Mouse (Mus musculus) frontal cortex, adult 2 months (tissue): ENCODE measurements around the gene Rpl39. TPM values are rescaled to one million over a fixed set of nuclear protein-coding genes. Genes with fewer than 3 reads are reported as not detected.

Source experiments
- DNase-seq, 2 experiments: peaks; one replicate each; pipeline ENCODE4 v3.0.0; 2022; ENCODE audit warnings: low spot score in 1 of 2; ENCODE audit errors: extremely low spot score in 1 of 2
- polyA plus RNA-seq: library from polyadenylated mRNA; depleted of rRNA; stranded (reverse); fragments of >200 nt; gene quantifications from 2 replicates; pipeline ENCODE4 v1.2.3, GENCODE M21; 2012; rRNA removed

Gene Rpl39
- polyA plus RNA-seq, 1 experiment, result 294 TPM

DNA sequence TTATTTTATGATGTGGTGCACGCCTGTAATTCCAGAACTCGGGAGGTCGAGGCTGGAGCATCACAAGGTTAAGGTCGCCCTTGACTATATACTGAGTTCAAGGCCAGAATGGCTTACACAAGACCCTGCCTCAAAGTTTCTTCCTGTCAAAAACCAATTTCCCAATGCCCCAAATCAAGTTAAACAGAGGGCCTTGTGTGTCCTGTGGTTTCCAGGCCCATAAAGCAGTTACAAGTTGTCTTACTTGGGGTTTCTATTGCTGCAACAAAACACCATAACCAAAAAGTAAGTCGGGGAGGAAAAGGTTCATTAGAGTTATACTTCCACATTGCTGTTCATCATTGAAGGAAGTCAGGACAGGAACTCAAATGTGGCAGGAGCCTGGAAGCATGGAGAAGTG, 16.4 kb downstream of the Rpl39 start:
- no peak for DNase-seq

DNA sequence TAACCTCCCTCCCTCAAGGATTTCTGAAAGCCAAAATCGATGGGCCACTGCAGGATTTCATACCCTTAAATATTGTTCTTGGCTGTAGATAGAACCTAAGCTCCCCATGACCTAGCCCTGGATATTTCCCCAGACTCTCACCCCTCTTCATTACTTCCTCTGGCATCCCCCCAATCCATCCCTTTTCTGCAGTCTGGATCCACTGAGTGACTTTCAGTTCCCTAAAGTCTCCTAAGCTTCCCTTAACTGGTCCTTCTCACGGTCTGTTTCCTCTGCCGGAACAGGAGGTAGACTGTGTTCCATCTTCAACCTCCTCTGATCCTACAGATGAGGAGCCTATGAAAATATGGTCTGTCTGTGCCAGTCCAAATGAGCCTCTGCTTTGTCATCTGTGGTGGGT, 17.9 kb downstream of the Rpl39 start:
- DNase-seq, result no peak

DNA sequence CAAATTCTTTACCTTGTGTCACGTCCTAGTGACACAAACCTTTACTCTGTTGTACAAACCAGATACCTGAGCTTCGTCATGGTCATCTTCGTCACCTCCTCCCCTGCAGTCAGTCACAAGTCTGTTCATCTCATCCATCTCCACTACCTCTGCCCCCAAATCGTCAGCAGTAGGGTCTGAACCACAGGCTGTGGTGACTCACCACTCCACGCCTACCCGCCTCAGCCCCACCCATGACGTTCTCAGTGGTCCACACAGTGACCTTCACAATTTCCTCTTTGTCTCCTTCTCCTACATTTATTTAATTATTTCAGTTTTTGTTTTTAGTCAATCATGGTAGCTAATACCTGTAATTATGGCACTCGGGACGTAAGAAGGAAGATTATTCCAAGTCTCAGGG, 21.3 kb downstream of the Rpl39 start:
- no peak for DNase-seq

DNA sequence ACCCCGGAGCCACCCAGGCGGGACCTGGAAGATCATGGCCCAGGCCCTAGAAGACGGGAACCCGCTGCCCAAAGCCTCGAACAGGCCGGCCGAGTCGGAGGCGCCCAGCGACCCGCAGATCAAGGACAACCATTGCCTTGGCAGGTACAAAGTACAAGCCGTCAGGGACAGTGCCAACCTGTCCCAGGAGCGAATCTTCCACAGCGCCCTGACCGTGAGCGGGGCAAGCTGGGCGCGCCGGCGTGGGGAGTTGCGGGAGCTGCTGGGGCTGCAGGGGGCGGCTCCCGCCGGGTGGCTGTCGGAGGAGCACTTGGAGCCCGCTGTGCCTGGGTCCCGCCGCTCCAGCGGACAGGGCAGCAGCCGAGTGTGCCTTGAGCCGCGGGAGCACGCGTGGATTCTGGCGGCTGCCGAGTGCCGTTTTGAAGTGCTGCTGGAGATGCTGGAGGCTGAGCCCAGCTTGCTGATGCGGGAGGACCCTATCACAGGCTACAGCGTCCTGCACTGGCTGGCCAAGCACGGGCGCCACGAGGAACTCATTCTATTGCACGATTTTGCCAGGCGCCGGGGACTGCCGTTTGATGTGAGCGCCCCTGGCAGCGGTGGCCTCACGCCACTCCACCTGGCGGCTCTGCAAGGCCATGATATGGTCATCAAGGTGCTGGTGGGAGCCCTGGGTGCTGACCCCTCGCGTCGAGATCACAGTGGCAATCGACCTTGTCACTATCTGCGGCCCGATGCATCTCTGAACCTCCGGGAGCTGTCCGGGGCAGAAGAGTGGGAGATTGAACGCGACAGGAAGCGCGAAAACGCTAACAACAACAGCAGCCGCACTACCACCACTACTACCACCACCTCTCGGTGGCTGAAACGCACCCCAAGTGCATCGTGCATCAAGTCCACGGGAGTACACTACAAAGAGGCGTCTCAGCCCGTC, 36.0 kb downstream of the Rpl39 start:
- DNase-seq, result no peak

DNA sequence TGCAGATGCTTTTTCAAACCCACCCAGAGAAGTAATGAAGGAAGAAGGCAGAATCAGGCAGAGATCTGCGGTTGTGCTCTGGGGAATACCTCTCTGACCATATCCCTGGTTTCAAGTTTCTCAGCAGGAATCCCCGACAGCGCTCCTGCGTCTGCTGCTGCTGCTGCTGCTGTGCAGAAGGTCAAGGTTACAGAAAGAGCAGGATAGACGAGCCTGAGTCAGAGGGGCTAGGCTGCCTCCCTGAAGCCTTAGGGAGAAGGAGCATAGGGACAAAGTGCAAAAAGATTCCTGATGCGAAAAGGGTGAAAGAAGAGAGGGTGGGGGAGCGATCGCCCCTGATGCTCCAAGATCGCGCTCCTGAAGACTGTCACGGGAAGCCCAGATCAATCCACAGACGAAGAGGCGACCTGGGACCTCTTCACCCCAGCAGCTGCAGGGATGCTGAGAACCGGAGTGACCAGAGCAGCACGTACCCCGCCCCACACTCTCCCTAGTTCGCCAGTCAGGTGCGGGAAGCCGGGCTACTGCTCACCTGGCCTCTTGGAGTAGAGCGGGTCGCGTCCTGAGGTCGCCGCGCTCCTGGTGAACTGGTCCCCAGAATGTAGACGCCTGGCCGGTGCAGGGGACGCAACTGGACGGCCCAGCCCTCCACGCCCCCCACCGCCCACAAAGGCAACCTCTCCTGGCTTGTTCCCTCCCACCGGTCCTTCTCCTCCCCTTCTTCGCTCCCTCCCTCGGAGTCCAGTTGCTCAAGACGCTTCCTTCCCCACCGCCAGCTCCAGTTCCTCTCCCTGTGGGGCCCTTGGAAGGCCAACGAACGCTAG, 36.9 kb downstream of the Rpl39 start, which contains the start of gene Sowahd:
Gene Sowahd, plus strand, starts transcription at position 780 of the 824 bp plus-strand sequence.
- DNase-seq, result no peak

DNA sequence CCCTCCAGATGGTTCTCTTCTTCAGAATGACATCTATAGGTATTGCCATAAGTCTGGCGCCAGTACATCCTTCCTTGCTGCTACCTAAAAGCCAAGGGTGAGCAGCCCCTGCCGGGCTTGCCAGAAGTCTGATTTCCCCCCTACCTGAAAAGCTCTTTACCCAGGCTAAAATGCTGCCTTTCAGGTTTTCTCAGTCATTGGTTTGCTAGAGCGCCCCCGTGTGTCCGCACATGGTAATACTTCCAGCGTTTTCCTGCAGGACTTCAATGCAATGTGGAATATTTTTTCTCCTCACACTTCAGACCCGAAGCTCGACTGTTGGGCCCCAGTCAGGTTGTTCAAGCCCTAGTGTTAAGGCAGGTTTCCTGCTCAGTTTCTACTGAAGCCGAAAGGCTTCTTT, 42.5 kb downstream of the Rpl39 start:
- DNase-seq, result peak in 1 of 2 experiments; percentile 81

Other genes with a start within 250 kb of the Rpl39 start
- 42.8 and 48.8 TPM in 2 replicates for gene Ube2a, start 211.5 kb downstream of the Rpl39 start, polyA plus RNA-seq
- gene C330007P06Rik, start 211.3 kb downstream of the Rpl39 start, polyA plus RNA-seq, result 26.7 and 29.0 TPM in 2 replicates
- 17.9 and 19.8 TPM in 2 replicates for gene Nkrf, start 182.5 kb downstream of the Rpl39 start, polyA plus RNA-seq
- 38.6 and 40.7 TPM in 2 replicates for gene Sept6, start 93.6 kb downstream of the Rpl39 start, polyA plus RNA-seq
- 0.06 TPM in 1 of 2 replicates, not detected in the other for gene Sowahd, start 36.6 kb downstream of the Rpl39 start, polyA plus RNA-seq
- 32.8 and 35.0 TPM in 2 replicates for gene Upf3b, start 24.9 kb upstream of the Rpl39 start, polyA plus RNA-seq
- gene Nkap, start 41.4 kb upstream of the Rpl39 start, polyA plus RNA-seq, result 5.8 and 6.6 TPM in 2 replicates
- gene Akap14, start 83.4 kb upstream of the Rpl39 start, polyA plus RNA-seq, result not detected in 2 replicates
- 579 and 627 TPM in 2 replicates for gene Ndufa1, start 105.8 kb upstream of the Rpl39 start, polyA plus RNA-seq
- gene Rnf113a1, start 105.8 kb upstream of the Rpl39 start, polyA plus RNA-seq, result 7.4 and 8.2 TPM in 2 replicates
- gene Gm9, start 125.6 kb upstream of the Rpl39 start, polyA plus RNA-seq, result 0.13 TPM in 1 of 2 replicates, not detected in the other
- not detected in 2 replicates for gene Rhox1, start 136.9 kb upstream of the Rpl39 start, polyA plus RNA-seq
- not detected in 2 replicates for gene Rhox2a, start 159.6 kb upstream of the Rpl39 start, polyA plus RNA-seq
- gene Rhox3a, start 164.5 kb upstream of the Rpl39 start, polyA plus RNA-seq, result not detected in 2 replicates
- gene Rhox4a, start 179.9 kb upstream of the Rpl39 start, polyA plus RNA-seq, result not detected in 2 replicates